Mouse (Mus musculus): ENCODE results near the gene Mamdc2. TPM values are rescaled to one million over a fixed set of nuclear protein-coding genes. Genes with fewer than 3 reads are reported as not detected.

Gene Mamdc2
- total RNA-seq, 2 experiments from 2014 or later = 1.1 to 2.3 TPM

GRCm38 (mm10) chr19:23281911-23282660, 166.2 kb downstream of the Mamdc2 start:
- no peak for DNase-seq (ENCODE audit: low spot score)

DNA sequence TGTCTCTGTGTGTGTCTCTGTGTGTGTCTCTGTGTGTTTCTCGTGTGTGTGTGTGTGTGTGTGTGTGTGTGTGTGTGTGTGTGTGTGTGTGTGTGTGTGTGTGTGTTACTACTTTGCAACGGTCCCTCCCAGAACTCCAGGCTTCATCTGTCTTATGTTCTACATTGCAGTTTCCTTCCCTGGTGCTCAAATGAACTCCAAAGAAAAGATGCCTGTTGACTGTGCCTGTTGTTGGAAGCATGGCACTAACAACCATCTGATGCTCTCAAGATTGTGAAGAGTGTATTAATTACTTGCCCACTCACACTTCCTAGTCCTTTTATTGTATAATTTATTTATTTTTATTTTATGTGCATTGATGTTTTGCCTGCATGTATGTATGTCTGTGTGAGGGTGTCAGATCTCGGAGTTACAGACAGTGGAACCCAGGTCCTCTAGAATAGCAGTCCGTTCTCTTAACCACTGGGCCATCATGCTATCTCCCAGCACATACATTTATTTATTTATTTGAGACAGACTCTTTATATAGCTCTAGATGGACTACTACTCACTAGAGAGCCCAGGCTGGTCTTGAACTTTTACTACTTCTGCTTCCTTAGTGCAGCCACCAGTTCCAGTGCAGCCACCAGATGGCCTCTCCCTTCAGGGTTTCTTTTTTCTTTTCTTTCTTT, 174.1 kb downstream of the Mamdc2 start:
- DNase-seq (ENCODE audit: low spot score) = no peak

- DNase-seq (ENCODE audit: low spot score) = peak; percentile 91
These were observed 174.7 kb downstream of the Mamdc2 start, which contains the start of gene Smc5 for GRCm38 (mm10) chr19:23273355-23274053. Smc5 (minus strand) TSS chr19:23273897.

- no peak for DNase-seq (ENCODE audit: low spot score)
These were observed 191.5 kb downstream of the Mamdc2 start for GRCm38 (mm10) chr19:23256771-23257170.

Other genes starting within 250 kb of the Mamdc2 start
- gene Smc5, start 174.5 kb downstream of the Mamdc2 start, total RNA-seq (2021) = 10 to 100 TPM; 13.7 to 14.5 TPM
- not detected for gene 1700028P14Rik, start 204.4 kb upstream of the Mamdc2 start, total RNA-seq (2021)
- 10 to 100 TPM; 18.2 to 18.8 TPM for gene Ptar1, start 239.0 kb upstream of the Mamdc2 start, total RNA-seq (2021)

All from gastrocnemius, adult 18-20 months (tissue).